Mouse (Mus musculus) heart, postnatal 14 days (tissue): ENCODE results near the gene Crot. TPM values are rescaled to one million over a fixed set of nuclear protein-coding genes. Genes with fewer than 3 reads are reported as not detected.

ENCODE experiments used
- total RNA-seq, 2 experiments: library from RNA; stranded (reverse); gene quantifications; 2 replicates each; pipeline ENCODE4 v1.2.3; 2021

The Crot gene
- total RNA-seq, 2 experiments from 2014 or later: 24.9 to 25.2 TPM

Other genes with a start within 250 kb of the Crot start
- gene Abcb1b, start 199.2 kb downstream of the Crot start, total RNA-seq: 1 to 10 TPM; 1.4 to 3.1 TPM
- 1 to 10 TPM; 5.7 to 7.1 TPM for gene Abcb4, start 103.6 kb downstream of the Crot start, total RNA-seq
- gene Tmem243, start 103.3 kb upstream of the Crot start, total RNA-seq: 1 to 10 TPM; 6.9 to 8.3 TPM
- 10 to 100 TPM; 17.2 to 17.3 TPM for gene Dmtf1, start 164.5 kb upstream of the Crot start, total RNA-seq